Mouse (Mus musculus): ENCODE measurements around the gene Kif5a. TPM values are rescaled to one million over a fixed set of nuclear protein-coding genes. Genes with fewer than 3 reads are reported as not detected.
"Not testable (repeated sequence)": the region's sequence is repeated elsewhere in the genome, so short reads cannot be mapped to it uniquely, and the experiment has no call there.

Gene Kif5a
- total and polyA plus RNA-seq, 3 experiments, result 0.14 to 2.1 TPM; not detected in 1

DNA sequence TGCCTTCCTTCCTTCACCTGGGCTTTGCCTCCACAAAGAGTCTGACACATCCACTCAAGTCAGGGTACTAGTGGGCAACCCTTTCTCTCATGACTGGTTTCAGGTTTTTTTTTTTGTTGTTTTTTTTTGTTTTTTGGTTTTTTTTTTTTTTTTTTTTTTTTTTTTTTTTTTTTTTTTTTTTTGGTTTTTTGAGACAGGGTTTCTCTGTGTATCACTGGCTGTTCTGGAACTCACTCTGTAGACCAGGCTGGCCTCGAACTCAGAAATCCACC is 71.2 kb downstream of the Kif5a start:
- dilution Hi-C loops (cut with MboI; ENCODE audit: extremely low pct_ligation_motif_present, extremely low pct_unique_long_range_greater_than_20kb, low sequenced_read_pairs); H3K27ac ChIP-seq (ENCODE audit: insufficient read depth, low read depth): not testable (repeated sequence)

DNA sequence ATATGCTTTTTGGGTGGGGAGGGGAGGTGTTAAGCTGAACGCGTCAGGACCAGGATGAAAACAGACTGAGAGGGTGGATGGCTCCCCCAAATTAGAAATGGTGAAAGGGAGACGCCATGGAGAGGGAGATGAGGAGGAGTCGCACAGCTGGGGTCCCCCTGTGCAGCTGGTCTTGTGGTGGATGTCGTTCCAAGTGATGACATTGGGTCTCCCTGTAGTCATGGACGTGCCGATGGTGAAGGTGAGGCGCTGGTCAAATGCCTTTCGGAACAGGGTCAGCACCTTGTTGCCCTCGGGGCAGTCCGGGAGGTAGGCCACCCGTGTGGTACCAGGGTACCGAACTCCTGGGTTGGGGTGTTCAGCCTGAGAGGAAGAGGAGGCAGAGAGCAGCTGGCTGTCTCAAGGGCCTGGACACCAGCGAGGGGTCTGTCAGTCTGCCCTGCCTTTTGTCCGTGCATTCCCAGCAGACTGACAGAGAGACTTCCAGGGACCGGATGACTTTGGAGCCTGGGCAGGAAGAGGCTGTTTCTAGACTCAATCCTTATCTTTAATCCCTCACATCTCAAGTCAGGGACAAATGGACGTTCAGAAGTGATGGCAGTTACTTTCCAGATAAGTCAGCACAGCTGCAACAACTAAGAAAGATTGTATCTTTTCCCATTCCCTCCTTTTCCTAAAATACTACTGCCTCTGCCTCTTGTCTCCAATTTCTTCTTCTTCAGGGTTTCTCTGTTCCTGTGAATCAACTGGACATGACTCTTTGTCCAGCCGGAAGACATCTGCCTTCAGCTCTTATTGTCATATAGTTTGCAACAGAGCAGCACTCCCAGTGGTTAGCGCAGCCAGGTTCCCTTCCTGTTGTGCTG is 71.7 kb downstream of the Kif5a start:
- DNase-seq (ENCODE audit: extremely low read depth), result no peak
- Histone ChIP-seq H3K27ac (ENCODE audit: insufficient read depth, low read depth) (no peak overlapping the region), H3K4me1 (ENCODE audit: control insufficient read depth in 1 of 2, insufficient read depth in 2 of 2) (peaks cover 1 to 41% of the 10 kb centered on the region in 2 experiments; a peak in 3 of 4 replicates), H3K27me3 (replicated peaks) (no peaks in the 10 kb centered on the region), H3K4me3 (replicated peaks in 1 of 3; ENCODE audit: low read depth in 2 of 3, low read length in 2 of 3, poor library complexity in 1 of 3) (no peak overlapping the region), H3K36me3 (replicated peaks in 1 of 2; ENCODE audit: control insufficient read depth in 1 of 2, insufficient read depth in 1 of 2, low read length in 1 of 2) (peaks cover 18 to 40% of the 10 kb centered on the region in 2 experiments), H3K9me3 (replicated peaks; ENCODE audit: low read length) (peaks cover 7% of the 10 kb centered on the region), H3K9ac (ENCODE audit: insufficient read depth, low read depth) (no peak overlapping the region), H3K79me2 (replicated peaks; ENCODE audit: control insufficient read depth, extremely low read depth, insufficient read depth, poor library complexity, severe bottlenecking) (no peaks in the 10 kb centered on the region), H3K4me2 (ENCODE audit: insufficient read depth, low read depth, poor library complexity, severe bottlenecking) (no peak overlapping the region)
- no peak for TF ChIP-seq BHLHE40 (IDR thresholded peaks at IDR 0.05; ENCODE audit: low read depth, low read length)
- TF ChIP-seq IRF4 (IDR thresholded peaks at IDR 0.05; ENCODE audit: low read depth, low read length), result no peak
- TF ChIP-seq ETS1 (conservative IDR thresholded peaks at IDR 0.05; ENCODE audit: low read depth, low read length), result no peak
- TF ChIP-seq MYC (IDR thresholded peaks at IDR 0.05; ENCODE audit: low read depth, low read length), result no peak
- no peak for TF ChIP-seq POLR2AphosphoS2 (IDR thresholded peaks at IDR 0.05; ENCODE audit: low read depth, low read length)
- TF ChIP-seq EP300 (IDR thresholded peaks at IDR 0.05; ENCODE audit: low read length), result no peak
- no peak for TF ChIP-seq MAZ (IDR thresholded peaks at IDR 0.05; ENCODE audit: low read depth, low read length)
- TF ChIP-seq USF2 (conservative IDR thresholded peaks at IDR 0.05; ENCODE audit: low read depth, low read length), result no peak
- TF ChIP-seq GABPA (IDR thresholded peaks at IDR 0.05; ENCODE audit: insufficient replicate concordance, low read depth, low read length), result no peak
- no peak for TF ChIP-seq RAD21 (IDR thresholded peaks at IDR 0.05; ENCODE audit: low read depth, low read length)
- in situ Hi-C loops (cut with MboI; ENCODE audit: low pct_ligation_motif_present, low pct_unique_long_range_greater_than_20kb, low sequenced_read_pairs), result no loop called here
- dilution Hi-C loops (cut with MboI; ENCODE audit: extremely low pct_ligation_motif_present, extremely low pct_unique_long_range_greater_than_20kb, low sequenced_read_pairs), result no loop called here

More for the DNA sequence above, 71.2 kb downstream of the Kif5a start:
- peaks cover 3 to 43% of the 10 kb centered on the region in 2 experiments; a peak in 3 of 4 replicates for H3K4me1 ChIP-seq (ENCODE audit: control insufficient read depth in 1 of 2, insufficient read depth in 2 of 2)
- H3K79me2 ChIP-seq (replicated peaks; ENCODE audit: control insufficient read depth, extremely low read depth, insufficient read depth, poor library complexity, severe bottlenecking); in situ Hi-C loops (cut with MboI; ENCODE audit: low pct_ligation_motif_present, low pct_unique_long_range_greater_than_20kb, low sequenced_read_pairs); H3K9me3 ChIP-seq (replicated peaks; ENCODE audit: low read length); H3K9ac ChIP-seq (ENCODE audit: insufficient read depth, low read depth); H3K27me3 ChIP-seq (replicated peaks); DNase-seq (ENCODE audit: extremely low read depth); H3K4me2 ChIP-seq (ENCODE audit: insufficient read depth, low read depth, poor library complexity, severe bottlenecking); H3K4me3 ChIP-seq (replicated peaks in 1 of 3; ENCODE audit: low read depth in 2 of 3, low read length in 2 of 3, poor library complexity in 1 of 3): not testable (repeated sequence)
- H3K36me3 ChIP-seq (replicated peaks in 1 of 2; ENCODE audit: control insufficient read depth in 1 of 2, insufficient read depth in 1 of 2, low read length in 1 of 2), result peaks cover 18 to 36% of the 10 kb centered on the region in 2 experiments
- peak; percentile 87 for TF ChIP-seq ZNF384 (IDR thresholded peaks at IDR 0.05; ENCODE audit: low read depth, low read length)
